Mouse (Mus musculus): ENCODE data around the gene Daam2.

- TF ChIP-seq CTCF (conservative IDR thresholded peaks at IDR 0.05; ENCODE audit: low read length) = no peak
- no peak for TF ChIP-seq NANOG (IDR thresholded peaks at IDR 0.05; ENCODE audit: borderline replicate concordance, low read length)
- no peak for TF ChIP-seq POU5F1 (IDR thresholded peaks at IDR 0.05; ENCODE audit: borderline replicate concordance, low read length)
Measured at GRCm38 (mm10) chr17:49528503-49529205, 35.5 kb downstream of the Daam2 start.

Measured in E14TG2a.4 (cell line).